Mouse (Mus musculus) kidney, embryonic 16.5 days (tissue): ENCODE measurements around the gene Dchs1. TPM values are rescaled to one million over a fixed set of nuclear protein-coding genes. Genes with fewer than 3 reads are reported as not detected.

Experiments
- ATAC-seq: fragments of 200-750 bp; cut with Nextera tagmentation; 2 replicates; pipeline ENCODE4 v1.8.0; 2017; ENCODE audit warnings: moderate TSS enrichment; ENCODE audit not compliant: low FRiP score, low TSS enrichment
- H3K27ac ChIP-seq: fragments of 300-500 bp; sonication (generic); 2 replicates; pipeline ENCODE4 v1.5.1; 2014; ENCODE audit warnings: low read length
- H3K27me3 ChIP-seq: fragments of 300-500 bp; sonication (generic); 2 replicates; pipeline ENCODE4 v1.6.1; 2014; ENCODE audit warnings: low read length, control low read depth, mixed read lengths; ENCODE audit not compliant: insufficient read depth
- H3K36me3 ChIP-seq: fragments of 300-500 bp; sonication (generic); 2 replicates; pipeline ENCODE4 v1.6.1; 2014; ENCODE audit warnings: low read length, control low read depth, mixed read lengths; ENCODE audit not compliant: insufficient read depth
- H3K4me1 ChIP-seq: fragments of 300-500 bp; sonication (generic); 2 replicates; pipeline ENCODE4 v1.6.1; 2014; ENCODE audit warnings: low read length, control low read depth, mixed read lengths; ENCODE audit not compliant: insufficient read depth
- H3K4me2 ChIP-seq: fragments of 300-500 bp; sonication (generic); replicated peaks from 2 replicates; pipeline ENCODE4 v1.6.1; 2014; ENCODE audit warnings: low read depth, low read length
- H3K4me3 ChIP-seq: fragments of 300-500 bp; sonication (generic); 2 replicates; pipeline ENCODE4 v1.5.1; 2014; ENCODE audit warnings: mild to moderate bottlenecking, low read length
- H3K9ac ChIP-seq: fragments of 300-500 bp; sonication (generic); replicated peaks from 2 replicates; pipeline ENCODE4 v1.6.1; 2014; ENCODE audit warnings: low read length
- H3K9me3 ChIP-seq: fragments of 300-500 bp; sonication (generic); 2 replicates; pipeline ENCODE4 v1.6.1; 2016; ENCODE audit warnings: low read length, control low read depth
- WGBS: fragments of 180-500 bp; shearing (Covaris S2); extraction: QIAGEN DNeasy Blood & Tissue Kit; methylation state at CpG from one replicate; pipeline ENCODE4 v1.1.7; 2014; 5-methylcytosine and 5-hydroxymethylcytosine counted together
- polyA plus RNA-seq: library from polyadenylated mRNA; unstranded; fragments of >200 nt; fragmentation: Nextera tagmentation; extraction: Ambion mirVana; gene quantifications from 2 replicates; pipeline ENCODE4 v1.2.1, GENCODE M21; 2015

Gene Dchs1
- polyA plus RNA-seq, 1 experiment from 2014 or later: 10.4 TPM

GRCm38 (mm10) chr7:105773041-105773440 lies 14.4 kb downstream of the Dchs1 start:
- Histone ChIP-seq H3K36me3 (peaks cover 23% of the 10 kb centered on the region), H3K4me1 (peaks cover 45% of the 10 kb centered on the region), H3K27me3 (no peaks in the 10 kb centered on the region), H3K4me2 (no peak overlapping the region), H3K27ac (no peak overlapping the region), H3K9me3 (no peaks in the 10 kb centered on the region), H3K4me3 (no peak overlapping the region), H3K9ac (no peak overlapping the region)
- WGBS: 81% methylated on average over 5 of the region's 5 CpGs
- ATAC-seq: no peak

GRCm38 (mm10) chr7:105772331-105772730 lies 15.1 kb downstream of the Dchs1 start:
- no peak for ATAC-seq
- no peak overlapping the region for H3K9ac ChIP-seq
- H3K4me1 ChIP-seq: peaks cover 45% of the 10 kb centered on the region
- WGBS: 96% methylated on average over 15 of the region's 15 CpGs
- H3K36me3 ChIP-seq: peaks cover 23% of the 10 kb centered on the region
- H3K4me3 ChIP-seq: no peak overlapping the region
- no peaks in the 10 kb centered on the region for H3K27me3 ChIP-seq
- no peaks in the 10 kb centered on the region for H3K9me3 ChIP-seq
- no peak overlapping the region for H3K27ac ChIP-seq
- no peak overlapping the region for H3K4me2 ChIP-seq

- Histone ChIP-seq H3K4me1 (peaks cover 34% of the 10 kb centered on the region), H3K9me3 (no peaks in the 10 kb centered on the region), H3K4me2 (no peak overlapping the region), H3K9ac (no peak overlapping the region), H3K27ac (no peak overlapping the region), H3K4me3 (no peak overlapping the region), H3K27me3 (no peaks in the 10 kb centered on the region), H3K36me3 (peaks cover 41% of the 10 kb centered on the region)
- no peak for ATAC-seq
- 70% methylated on average over 3 of the region's 3 CpGs for WGBS
Observed at GRCm38 (mm10) chr7:105769959-105770358, 17.5 kb downstream of the Dchs1 start.

- Histone ChIP-seq H3K9me3 (no peaks in the 10 kb centered on the region), H3K4me1 (peaks cover 22% of the 10 kb centered on the region; the same call in 1 of the 2 replicates), H3K36me3 (peaks cover 61% of the 10 kb centered on the region), H3K27ac (peak overlapping the region; percentile 17), H3K4me3 (no peak overlapping the region), H3K9ac (no peak overlapping the region), H3K4me2 (no peak overlapping the region), H3K27me3 (no peaks in the 10 kb centered on the region)
- peak; percentile 50 for ATAC-seq
- WGBS: 18% methylated on average over 6 of the region's 6 CpGs
Observed at GRCm38 (mm10) chr7:105767729-105768165, 19.7 kb downstream of the Dchs1 start.

- H3K27me3 ChIP-seq: no peaks in the 10 kb centered on the region
- no peak overlapping the region for H3K9ac ChIP-seq
- peaks cover 59% of the 10 kb centered on the region for H3K36me3 ChIP-seq
- no peak for ATAC-seq
- no peak overlapping the region for H3K27ac ChIP-seq
- H3K4me2 ChIP-seq: no peak overlapping the region
- 90% methylated on average over 11 of the region's 11 CpGs for WGBS
- H3K4me1 ChIP-seq: peaks cover 15% of the 10 kb centered on the region; the same call in 1 of the 2 replicates
- H3K9me3 ChIP-seq: no peaks in the 10 kb centered on the region
- no peak overlapping the region for H3K4me3 ChIP-seq
Observed at GRCm38 (mm10) chr7:105764331-105764730, 23.1 kb downstream of the Dchs1 start.

- peaks cover 2% of the 10 kb centered on the region; the same call in 1 of the 2 replicates for H3K4me1 ChIP-seq
- H3K27ac ChIP-seq: no peak overlapping the region
- no peak for ATAC-seq
- no peak overlapping the region for H3K9ac ChIP-seq
- H3K9me3 ChIP-seq: no peaks in the 10 kb centered on the region
- peaks cover 72% of the 10 kb centered on the region for H3K36me3 ChIP-seq
- peak overlapping the region; percentile 13; the same call in 1 of the 2 replicates for H3K4me3 ChIP-seq
- 51% methylated on average over 55 of the region's 55 CpGs for WGBS
- no peaks in the 10 kb centered on the region for H3K27me3 ChIP-seq
- peak overlapping the region; percentile 41 for H3K4me2 ChIP-seq
Observed at GRCm38 (mm10) chr7:105762517-105763270, 24.8 kb downstream of the Dchs1 start.

GRCm38 (mm10) chr7:105761813-105762484 lies 25.5 kb downstream of the Dchs1 start:
- Histone ChIP-seq H3K36me3 (peaks cover 80% of the 10 kb centered on the region), H3K4me3 (peak overlapping the region; percentile 13; the same call in 1 of the 2 replicates), H3K4me2 (peak overlapping the region; percentile 41), H3K27me3 (no peaks in the 10 kb centered on the region), H3K9me3 (no peaks in the 10 kb centered on the region), H3K9ac (no peak overlapping the region), H3K4me1 (no peaks in the 10 kb centered on the region), H3K27ac (no peak overlapping the region)
- 0 out of 2 replicates have a peak, but pooled peaks have one; percentile 36 for ATAC-seq
- 44% methylated on average over 51 of the region's 51 CpGs for WGBS

- 91% methylated on average over 10 of the region's 10 CpGs for WGBS
- no peak overlapping the region for H3K4me3 ChIP-seq
- peaks cover 9% of the 10 kb centered on the region for H3K4me1 ChIP-seq
- no peaks in the 10 kb centered on the region for H3K27me3 ChIP-seq
- peaks cover 51% of the 10 kb centered on the region for H3K36me3 ChIP-seq
- no peak overlapping the region for H3K4me2 ChIP-seq
- H3K9ac ChIP-seq: no peak overlapping the region
- no peak overlapping the region for H3K27ac ChIP-seq
- ATAC-seq: no peak
- H3K9me3 ChIP-seq: no peaks in the 10 kb centered on the region
Observed at GRCm38 (mm10) chr7:105753281-105753680, 34.2 kb downstream of the Dchs1 start.

- WGBS: 93% methylated on average over 2 of the region's 2 CpGs
- H3K27me3 ChIP-seq: no peaks in the 10 kb centered on the region
- no peak overlapping the region for H3K27ac ChIP-seq
- ATAC-seq: peak; percentile 16
- H3K4me1 ChIP-seq: peaks cover 9% of the 10 kb centered on the region
- H3K9me3 ChIP-seq: no peaks in the 10 kb centered on the region
- no peak overlapping the region for H3K4me2 ChIP-seq
- H3K36me3 ChIP-seq: peaks cover 49% of the 10 kb centered on the region
- no peak overlapping the region for H3K9ac ChIP-seq
- no peak overlapping the region for H3K4me3 ChIP-seq
Observed at GRCm38 (mm10) chr7:105752716-105753115, 34.7 kb downstream of the Dchs1 start.
